Mouse (Mus musculus): ENCODE data around the gene Edem3.

Gene Edem3

GRCm38 (mm10) chr1:151863135-151863796, 108.1 kb downstream of the Edem3 start:
- no peak for DNase-seq (ENCODE audit: inconsistent ontology term)

DNA sequence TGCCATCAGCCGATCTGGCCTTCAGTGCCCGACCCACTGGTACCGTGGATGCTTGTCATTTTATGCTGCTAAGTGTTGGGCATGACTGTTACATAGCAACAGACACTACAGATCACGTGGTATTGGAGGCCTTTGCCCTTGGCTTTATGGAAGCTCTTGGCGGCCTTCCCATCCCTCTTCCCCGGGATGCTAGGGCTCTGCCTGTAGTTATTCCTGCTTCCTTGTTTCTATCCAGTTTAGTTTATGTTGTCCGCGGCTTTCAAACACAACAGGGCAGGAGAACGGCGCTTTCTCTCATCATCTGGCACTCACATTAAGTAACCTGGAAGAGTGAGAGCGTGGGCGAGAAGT, 108.6 kb downstream of the Edem3 start:
- no peak for DNase-seq (ENCODE audit: inconsistent ontology term)

DNA sequence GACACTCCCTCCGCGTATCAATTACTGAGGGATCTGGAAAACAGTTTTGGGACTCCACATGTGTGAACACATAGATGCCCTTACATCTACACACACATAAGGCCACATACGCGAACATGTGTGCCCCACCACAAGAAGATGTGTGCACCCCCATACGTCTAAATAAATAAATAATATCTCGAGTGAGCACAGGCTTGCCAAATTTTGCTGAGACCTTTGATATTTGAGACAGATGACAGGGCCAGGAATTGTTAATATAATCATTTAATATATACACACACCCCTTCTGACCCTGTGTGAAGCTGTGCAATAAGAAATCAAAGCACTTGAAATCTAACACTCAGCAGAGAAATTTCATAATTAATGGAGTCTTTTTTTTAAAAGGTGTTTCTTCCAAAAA, 109.2 kb downstream of the Edem3 start:
- no peak for DNase-seq (ENCODE audit: inconsistent ontology term)

Measured in Muller cell, postnatal 12 days (primary cell).